Mouse (Mus musculus) liver, embryonic 14.5 days (tissue): ENCODE data around the gene Hoxa2.

ENCODE experiments used
- CTCF ChIP-seq: IDR thresholded peaks from 2 replicates; pipeline ENCODE4 v1.5.1; 2016; ENCODE audit warnings: antibody characterized with exemption, low read depth, control low read depth
- EP300 ChIP-seq: IDR thresholded peaks from 2 replicates; pipeline ENCODE4 v1.6.1; 2016; ENCODE audit warnings: antibody characterized with exemption, low read depth

- TF ChIP-seq EP300 (no peak), CTCF (no peak)
Observed at GRCm38 (mm10) chr6:52185222-52185621, 20.6 kb upstream of the Hoxa2 start.
